ENCODE assay signal across 8 mouse cellular contexts in the genomic region with DNA sequence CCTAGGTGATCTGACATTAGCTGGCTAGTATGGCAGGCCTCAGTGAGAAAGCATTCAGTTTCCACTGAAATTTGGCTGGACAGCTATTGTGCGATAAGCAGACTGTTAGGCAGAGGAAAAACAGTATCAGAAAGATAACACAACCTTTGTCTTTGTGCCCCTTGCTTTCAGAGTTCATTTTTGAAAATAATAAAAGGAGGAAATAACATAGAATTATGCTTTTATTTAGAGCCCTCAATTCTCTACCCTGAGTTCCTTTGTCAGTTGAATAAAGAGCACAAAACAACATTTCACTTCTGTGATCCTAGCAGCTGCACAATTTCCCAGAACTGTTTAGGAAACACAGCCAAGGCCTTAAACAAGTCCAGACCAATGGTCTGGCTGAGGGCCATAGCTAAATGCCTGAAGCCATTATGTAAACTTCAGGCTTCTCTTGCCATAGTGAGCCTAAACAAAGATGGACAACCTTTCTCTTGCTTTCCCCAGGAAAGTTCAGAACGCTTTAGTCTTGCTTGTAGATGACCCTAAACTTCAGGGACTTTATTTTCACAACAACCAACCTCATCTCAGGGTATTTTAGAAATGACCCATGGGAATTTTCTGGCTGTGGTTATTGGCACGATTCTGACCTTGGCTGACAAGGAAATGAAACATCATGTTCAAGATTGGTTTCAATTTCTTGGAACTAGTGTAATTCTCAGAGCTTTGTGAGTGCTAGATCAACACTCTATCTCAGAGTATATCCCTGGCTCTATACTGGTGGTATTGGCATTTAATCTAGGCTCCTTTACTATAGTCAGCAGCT. TPM values are rescaled to one million over a fixed set of nuclear protein-coding genes. Genes with fewer than 3 reads are reported as not detected.
DNase-seq lines count a peak whose midpoint lies in the region; ATAC-seq and TF ChIP-seq lines count a peak whose summit lies in the region.

No protein-coding gene starts in this region.

- 35% methylated on average over 3 of the region's 3 CpGs for WGBS in heart, embryonic 16.5 days
- 2% methylated on average over 3 of the region's 3 CpGs for WGBS in liver, adult 2 months
- 51% methylated on average over 3 of the region's 3 CpGs for WGBS in stomach, embryonic 14.5 days

- DNase-seq in liver, adult 2 months (ENCODE audit: extremely low read depth, low read depth, low spot score): peak; percentile 92
- DNase-seq in left cerebral cortex, adult 8-10 months (ENCODE audit: low spot score in 2 of 2): no peak
- DNase-seq in cerebellum, adult 18-20 months: no peak

- TF ChIP-seq CTCF in liver, adult 2 months (IDR thresholded peaks at IDR 0.05; ENCODE audit: low read depth, low read length): no peak

- H3K79me2 ChIP-seq in liver, adult 2 months (ENCODE audit: control insufficient read depth, insufficient read depth, low read length): peaks cover 8% of the 10 kb centered on the region

- H3K9ac ChIP-seq in heart, embryonic 16.5 days (ENCODE audit: low read length): no peak overlapping the region
- peak overlapping the region; percentile 70 for H3K9ac ChIP-seq in liver, adult 2 months (ENCODE audit: low read depth, low read length)
- no peak overlapping the region for H3K9ac ChIP-seq in stomach, embryonic 14.5 days (replicated peaks; ENCODE audit: low read depth, low read length)

- peaks cover 76% of the 10 kb centered on the region for H3K4me1 ChIP-seq in megakaryocyte, embryonic 14.5 days
- H3K4me1 ChIP-seq in brown adipose tissue, adult 24 weeks (ENCODE audit: control insufficient read depth, insufficient read depth, insufficient read length, low read length): peaks cover 32% of the 10 kb centered on the region
- peaks cover 12% of the 10 kb centered on the region for H3K4me1 ChIP-seq in heart, embryonic 16.5 days (ENCODE audit: control insufficient read depth, insufficient read depth, low read length)
- H3K4me1 ChIP-seq in liver, adult 2 months (ENCODE audit: control insufficient read depth, insufficient read depth, low read length): peaks cover 56% of the 10 kb centered on the region
- peaks cover 10% of the 10 kb centered on the region; the same call in 1 of the 2 replicates for H3K4me1 ChIP-seq in stomach, embryonic 14.5 days (ENCODE audit: control insufficient read depth, insufficient read depth, low read length)

- H3K4me3 ChIP-seq in megakaryocyte, embryonic 14.5 days (replicated peaks): peak overlapping the region; percentile 38
- H3K4me3 ChIP-seq in brown adipose tissue, adult 24 weeks (ENCODE audit: insufficient read depth, low read depth, low read length): no peak overlapping the region
- no peak overlapping the region for H3K4me3 ChIP-seq in heart, embryonic 16.5 days (ENCODE audit: low read length)
- no peak overlapping the region for H3K4me3 ChIP-seq in liver, adult 2 months (ENCODE audit: insufficient read depth, low read depth, low read length)
- no peak overlapping the region for H3K4me3 ChIP-seq in stomach, embryonic 14.5 days (ENCODE audit: low read depth, low read length)

- H3K9me3 ChIP-seq in megakaryocyte, embryonic 14.5 days: no peaks in the 10 kb centered on the region
- no peaks in the 10 kb centered on the region for H3K9me3 ChIP-seq in heart, embryonic 16.5 days (replicated peaks; ENCODE audit: control insufficient read depth, low read length)
- H3K9me3 ChIP-seq in stomach, embryonic 14.5 days (ENCODE audit: control insufficient read depth, low read depth, low read length): no peaks in the 10 kb centered on the region

- peaks cover 27% of the 10 kb centered on the region for H3K36me3 ChIP-seq in megakaryocyte, embryonic 14.5 days (replicated peaks; ENCODE audit: low read length)
- H3K36me3 ChIP-seq in heart, embryonic 16.5 days (ENCODE audit: control insufficient read depth, insufficient read depth): no peaks in the 10 kb centered on the region
- peaks cover 34% of the 10 kb centered on the region for H3K36me3 ChIP-seq in liver, adult 2 months (ENCODE audit: control insufficient read depth, insufficient read depth, low read length)
- H3K36me3 ChIP-seq in stomach, embryonic 14.5 days (ENCODE audit: control insufficient read depth, insufficient read depth, low read length): no peaks in the 10 kb centered on the region

- peak overlapping the region; percentile 92 for H3K27ac ChIP-seq in brown adipose tissue, adult 24 weeks (replicated peaks; ENCODE audit: low read depth, low read length)
- H3K27ac ChIP-seq in heart, embryonic 16.5 days (ENCODE audit: low read length): peak overlapping the region; percentile 81
- peak overlapping the region; percentile 91 for H3K27ac ChIP-seq in liver, adult 2 months (replicated peaks; ENCODE audit: insufficient read depth, low read depth, low read length)
- peak overlapping the region; percentile 94 for H3K27ac ChIP-seq in stomach, embryonic 14.5 days (ENCODE audit: low read length)

- H3K27me3 ChIP-seq in megakaryocyte, embryonic 14.5 days (replicated peaks): no peaks in the 10 kb centered on the region
- no peaks in the 10 kb centered on the region for H3K27me3 ChIP-seq in heart, embryonic 16.5 days (ENCODE audit: control insufficient read depth, insufficient read depth, low read length)
- H3K27me3 ChIP-seq in liver, adult 2 months (ENCODE audit: control insufficient read depth, insufficient read depth, low read length): no peaks in the 10 kb centered on the region
- H3K27me3 ChIP-seq in stomach, embryonic 14.5 days (ENCODE audit: control insufficient read depth, insufficient read depth, low read length): no peaks in the 10 kb centered on the region

- no peak overlapping the region for H3K4me2 ChIP-seq in heart, embryonic 16.5 days (ENCODE audit: low read depth, low read length)
- H3K4me2 ChIP-seq in stomach, embryonic 14.5 days (replicated peaks; ENCODE audit: low read depth, low read length): no peak overlapping the region

- no peak for TF ChIP-seq POLR2A in liver, adult 2 months (IDR thresholded peaks at IDR 0.05; ENCODE audit: extremely low read depth, insufficient read depth, low read length)

- no peak for ATAC-seq in megakaryocyte, adult 5-6 weeks (ENCODE audit: poor library complexity, severe bottlenecking)
- peak; percentile 74 for ATAC-seq in heart, embryonic 16.5 days (replicated peaks; ENCODE audit: extremely low read depth, insufficient read depth, low FRiP score)
- ATAC-seq in stomach, embryonic 14.5 days (ENCODE audit: insufficient number of reproducible peaks, insufficient read depth, low FRiP score, low read depth): peak; percentile 66; the same call in 1 of the 2 replicates

RNA-seq across cellular contexts. Expression of a gene that starts 45.3 kb away (rescaled TPM):
- polyA plus RNA-seq in megakaryocyte, embryonic 14.5 days (2012; ENCODE audit: insufficient read depth, low replicate concordance): 1.3 TPM in 1 of 2 replicates, not detected in the other
- total RNA-seq in megakaryocyte, adult 5-6 weeks (2015): 21.3 and 25.9 TPM in 2 replicates
- total RNA-seq in megakaryocyte, adult 5-6 weeks (2017): 20.6 and 22.7 TPM in 2 replicates
- polyA plus RNA-seq in brown adipose tissue, adult 24 weeks (2012; ENCODE audit: insufficient read depth, insufficient read length, missing spikeins): not detected in 2 replicates
- polyA plus RNA-seq in heart, embryonic 16.5 days (2015; fragmentation: Nextera tagmentation; extraction: Ambion mirVana): 0.31 and 0.53 TPM in 2 replicates
- total RNA-seq in liver, adult 2 months (2014; rRNA removed): 0.74 and 1.1 TPM in 2 replicates
- polyA plus RNA-seq in liver, adult 2 months (2012; rRNA removed): 0.15 TPM in 1 of 2 replicates, not detected in the other
- 0.17 and 0.20 TPM in 2 replicates for polyA plus RNA-seq in stomach, embryonic 14.5 days (2014; fragmentation: Nextera tagmentation; extraction: Ambion mirVana)
- not detected for total RNA-seq in left cerebral cortex, adult 8-10 months (2022)

RNA-seq across cellular contexts. Expression of a gene that starts 49.6 kb away (rescaled TPM):
- 1.2 TPM in 1 of 2 replicates, not detected in the other for polyA plus RNA-seq in megakaryocyte, embryonic 14.5 days (2012; ENCODE audit: insufficient read depth, low replicate concordance)
- total RNA-seq in megakaryocyte, adult 5-6 weeks (2015): 28.2 and 41.3 TPM in 2 replicates
- 238 and 253 TPM in 2 replicates for total RNA-seq in megakaryocyte, adult 5-6 weeks (2017)
- polyA plus RNA-seq in brown adipose tissue, adult 24 weeks (2012; ENCODE audit: insufficient read depth, insufficient read length, missing spikeins): 58.5 and 127 TPM in 2 replicates
- polyA plus RNA-seq in heart, embryonic 16.5 days (2015; fragmentation: Nextera tagmentation; extraction: Ambion mirVana): 0.56 and 0.98 TPM in 2 replicates
- total RNA-seq in liver, adult 2 months (2014; rRNA removed): 521 and 532 TPM in 2 replicates
- polyA plus RNA-seq in liver, adult 2 months (2012; rRNA removed): 124 and 141 TPM in 2 replicates
- 0.56 and 0.68 TPM in 2 replicates for polyA plus RNA-seq in stomach, embryonic 14.5 days (2014; fragmentation: Nextera tagmentation; extraction: Ambion mirVana)
- total RNA-seq in left cerebral cortex, adult 8-10 months (2022): 1 to 10 TPM; 9.0 to 9.9 (median 9.7) TPM

Comparison
In these comparisons a context has a peak if more than half of its experiments do, and no peak if none do; other contexts are left out.
1. RNA of a gene that starts 49.6 kb away (polyA plus RNA-seq): 124 to 141 TPM in liver, adult 2 months and 58.5 to 127 TPM in brown adipose tissue, adult 24 weeks; 1.2 TPM in megakaryocyte, embryonic 14.5 days, 0.56 to 0.98 TPM in heart, embryonic 16.5 days and 0.56 to 0.68 TPM in stomach, embryonic 14.5 days; every median in the first group is over 10 times any median in the second.
2. Peak in every context shown above with its lines, with median percentiles within 50 percentile points of each other: H3K27ac ChIP-seq.